Mouse (Mus musculus) T-helper 17 cell (primary cell): Measurements from ENCODE around the gene Ubqln4.
"Not testable (repeated sequence)": the region's sequence is repeated elsewhere in the genome, so short reads cannot be mapped to it uniquely, and the experiment has no call there.

Experiments used
- in situ Hi-C, 2 experiments: fragments of 300-600 bp; cut with MboI, MseI; formaldehyde crosslinking; loops; 1 replicate in 1 of 2; 2 replicates in 1 of 2; pipeline ENCODE4 v1.15.1; 2025; ENCODE audit warnings: high pct_unique_total_duplicates in 2 of 2

The Ubqln4 gene

DNA sequence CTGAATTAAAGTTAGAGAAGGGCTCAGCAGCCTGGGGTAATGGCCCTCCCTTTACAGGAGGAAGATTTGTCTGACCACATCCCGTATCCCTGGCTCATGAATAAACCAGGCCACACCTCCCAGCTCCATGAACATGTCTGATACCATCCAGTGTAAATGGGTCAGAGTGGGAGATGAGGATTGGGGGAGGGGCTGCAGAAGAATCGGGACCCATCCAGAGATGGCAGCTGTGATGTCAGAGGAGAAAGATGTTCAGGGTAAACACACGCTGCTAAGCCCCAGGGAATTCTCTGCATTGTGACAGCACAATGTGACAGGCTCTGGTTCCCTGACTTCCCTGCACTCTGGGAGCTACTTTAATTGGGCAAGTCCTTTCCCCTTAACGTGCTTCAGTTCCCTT is 9.9 kb downstream of the Ubqln4 start:
- in situ Hi-C loops: no loop called here

DNA sequence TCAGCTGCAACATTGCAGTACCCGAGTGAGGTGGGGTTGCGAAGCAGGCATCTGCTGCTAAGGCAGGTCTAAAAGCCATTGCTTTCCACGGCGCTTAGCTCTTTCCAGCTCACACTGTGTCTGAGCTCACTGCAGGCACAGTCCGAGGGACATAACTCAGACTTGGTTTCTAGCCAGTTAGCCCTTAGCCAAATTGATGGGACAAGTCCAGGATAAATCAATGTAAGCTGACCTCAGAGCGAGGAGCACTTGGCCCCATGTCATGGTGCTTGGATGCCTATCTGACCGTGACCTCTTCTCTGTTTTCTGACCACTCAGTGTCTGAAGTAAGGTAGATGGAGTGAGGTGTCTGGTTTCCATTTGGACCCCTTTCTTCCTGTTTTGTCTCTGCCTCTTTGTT is 10.4 kb downstream of the Ubqln4 start:
- in situ Hi-C loops: no loop called here

- in situ Hi-C loops: no loop called here
These were observed 12.6 kb downstream of the Ubqln4 start for GRCm38 (mm10) chr3:88566116-88566515.

DNA sequence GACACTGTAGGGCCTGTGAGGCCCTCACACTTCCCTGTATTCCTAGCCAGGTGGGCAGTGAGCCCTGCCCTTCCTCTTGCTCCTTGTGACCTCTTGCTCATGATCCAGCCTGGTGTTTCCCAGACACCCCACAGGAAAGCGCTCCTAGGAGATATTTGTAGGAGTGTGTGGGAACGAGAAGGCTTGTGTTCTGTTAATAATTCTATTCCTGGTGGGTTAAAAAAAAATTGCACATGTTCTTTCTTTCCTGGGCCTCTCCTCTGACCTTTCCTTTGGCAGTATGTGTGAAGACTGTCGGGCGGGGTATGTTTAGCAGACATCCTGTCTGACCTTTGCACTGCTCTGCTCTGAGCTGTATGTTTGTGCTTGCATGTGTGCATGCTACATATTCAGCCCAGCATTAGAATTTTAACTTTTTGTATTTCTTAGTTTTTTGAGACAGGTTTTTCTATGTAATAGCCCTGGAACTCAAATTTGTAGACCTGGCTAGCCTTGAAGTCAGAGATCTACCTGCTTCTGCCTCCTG is 13.0 kb downstream of the Ubqln4 start:
- in situ Hi-C loops: no loop called here

DNA sequence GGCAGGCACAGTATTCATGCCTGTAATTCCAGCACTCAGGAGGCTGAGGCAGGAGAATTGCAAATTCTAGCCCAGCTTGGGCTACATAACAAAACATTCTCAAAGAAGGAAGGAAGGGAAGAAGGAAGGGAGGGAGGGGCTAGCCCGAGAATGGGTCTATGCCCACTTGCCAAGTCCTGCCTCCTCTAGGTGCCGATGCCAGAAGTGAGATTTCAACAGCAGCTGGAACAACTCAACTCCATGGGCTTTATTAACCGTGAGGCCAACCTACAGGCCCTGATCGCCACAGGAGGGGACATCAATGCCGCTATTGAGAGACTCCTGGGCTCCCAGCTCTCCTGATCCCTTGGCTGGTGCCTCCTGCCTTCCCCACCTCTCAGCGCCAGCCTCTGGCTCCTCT is 14.3 kb downstream of the Ubqln4 start:
- in situ Hi-C loops: no loop called here

GRCm38 (mm10) chr3:88568615-88569014 is 15.1 kb downstream of the Ubqln4 start:
- in situ Hi-C loops: no loop called here

DNA sequence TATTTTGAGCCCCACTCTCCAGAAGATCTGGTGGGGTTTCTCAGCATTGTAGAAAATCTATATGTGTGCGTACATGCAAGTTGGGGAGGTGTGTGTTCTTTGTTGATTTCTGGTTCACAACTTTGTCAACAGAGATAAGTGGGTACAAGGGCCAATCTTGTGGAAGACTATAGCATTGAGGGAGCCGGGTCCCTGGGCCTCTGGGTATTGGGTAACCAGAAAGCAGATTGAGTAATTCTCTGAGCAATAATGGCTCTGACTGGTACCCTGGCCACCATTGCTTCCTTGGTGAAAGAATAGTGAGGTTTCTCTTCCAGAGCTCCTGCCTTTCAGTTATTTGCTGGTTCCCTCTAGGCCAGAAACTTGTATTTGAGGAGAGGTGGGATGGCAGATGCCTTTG is 15.5 kb downstream of the Ubqln4 start:
- in situ Hi-C loops: no loop called here

- in situ Hi-C loops: no loop called here
These were observed 16.1 kb downstream of the Ubqln4 start for GRCm38 (mm10) chr3:88569694-88570093.

DNA sequence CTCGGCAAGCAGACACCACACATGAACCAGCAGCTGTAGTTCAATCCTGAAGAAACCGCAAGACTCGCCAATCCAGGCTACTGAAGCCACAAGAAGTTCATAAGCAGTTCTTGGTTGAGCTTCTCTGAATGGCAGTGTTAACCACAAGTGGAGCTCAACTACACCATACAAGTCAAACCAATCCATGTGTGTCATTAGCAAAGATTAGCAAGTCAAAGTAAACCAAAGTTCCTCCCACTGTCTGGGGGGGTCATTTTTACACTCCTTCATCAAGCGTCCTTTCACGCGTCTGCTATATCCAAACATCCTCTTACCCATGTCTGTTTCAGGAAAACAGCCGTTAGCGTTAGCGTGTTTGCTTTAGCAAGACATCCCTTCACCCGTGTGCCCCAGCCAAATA is 16.8 kb downstream of the Ubqln4 start:
- in situ Hi-C loops: no loop called here

GRCm38 (mm10) chr3:88571856-88572255 is 18.3 kb downstream of the Ubqln4 start:
- in situ Hi-C loops: no loop called here

- in situ Hi-C loops: no loop called here
These were observed 19.3 kb downstream of the Ubqln4 start for GRCm38 (mm10) chr3:88572835-88573234.

DNA sequence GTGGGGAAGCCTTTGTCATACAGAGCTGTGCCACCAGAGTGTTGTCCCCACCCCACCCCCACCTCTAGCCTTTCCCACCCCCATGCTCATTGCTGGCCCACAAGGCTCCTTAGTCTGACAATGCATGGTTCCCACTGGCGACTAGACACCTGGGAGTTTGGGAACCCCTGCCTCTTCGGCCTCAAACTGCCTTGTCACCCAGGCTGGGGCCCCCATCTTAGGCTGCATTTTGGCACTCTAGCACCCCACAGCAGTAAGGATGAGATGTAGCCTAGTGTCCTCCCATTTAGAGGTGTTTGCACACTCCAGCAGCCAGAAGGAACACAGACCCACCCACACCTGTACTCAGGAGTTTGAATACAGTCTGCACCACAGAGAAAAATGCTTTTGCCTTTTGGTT is 20.3 kb downstream of the Ubqln4 start:
- in situ Hi-C loops: no loop called here

DNA sequence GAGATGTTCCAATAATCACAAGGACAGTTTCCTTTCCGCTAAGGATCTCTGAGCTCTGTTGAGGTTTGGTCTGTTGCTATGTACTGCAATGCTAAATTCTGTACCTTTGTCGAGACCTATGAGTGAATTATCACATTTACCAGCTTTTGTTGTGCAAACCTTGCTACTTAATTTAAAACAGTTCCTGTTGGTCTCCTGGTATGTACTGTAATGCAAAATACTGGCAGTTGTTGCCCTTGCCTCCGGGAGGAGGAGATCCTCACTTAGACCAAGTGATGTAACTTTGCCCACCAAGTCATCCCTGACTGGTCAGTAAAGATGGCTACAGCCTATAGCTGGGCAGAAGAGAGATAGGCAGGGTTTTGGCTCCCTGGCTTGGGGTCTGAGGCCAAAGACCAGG is 22.0 kb downstream of the Ubqln4 start, which contains the start of gene Ssr2:
TSS of gene Ssr2 (plus strand) at position 337 of the 400 bp plus-strand sequence.
- in situ Hi-C loops: no loop called here

DNA sequence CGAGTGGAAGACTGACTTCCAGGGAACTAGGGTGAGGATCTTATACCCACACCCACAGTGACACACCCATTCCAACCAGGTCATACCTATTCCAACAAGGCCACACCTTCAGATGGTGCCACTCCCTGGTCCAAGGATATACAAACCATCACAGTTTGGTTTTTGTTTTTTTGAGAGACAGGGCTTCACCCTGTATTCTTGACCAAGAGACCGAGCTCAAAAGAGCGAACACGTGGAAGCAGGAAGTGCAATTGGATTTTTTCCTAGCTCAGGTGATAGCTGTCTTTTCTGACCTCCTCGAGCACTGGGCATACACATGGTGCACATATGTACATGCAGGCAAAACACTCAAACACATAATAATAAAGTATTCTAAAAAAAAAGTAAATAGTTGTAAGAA is 24.3 kb downstream of the Ubqln4 start:
- in situ Hi-C loops: not testable (repeated sequence)

- in situ Hi-C loops: no loop called here
These were observed 25.2 kb downstream of the Ubqln4 start for GRCm38 (mm10) chr3:88578498-88579424.

GRCm38 (mm10) chr3:88579454-88580117 is 26.0 kb downstream of the Ubqln4 start:
- in situ Hi-C loops: no loop called here

- in situ Hi-C loops: no loop called here
These were observed 32.2 kb downstream of the Ubqln4 start for GRCm38 (mm10) chr3:88585769-88586168.

- in situ Hi-C loops: no loop called here
These were observed 33.1 kb downstream of the Ubqln4 start for GRCm38 (mm10) chr3:88586640-88587039.

DNA sequence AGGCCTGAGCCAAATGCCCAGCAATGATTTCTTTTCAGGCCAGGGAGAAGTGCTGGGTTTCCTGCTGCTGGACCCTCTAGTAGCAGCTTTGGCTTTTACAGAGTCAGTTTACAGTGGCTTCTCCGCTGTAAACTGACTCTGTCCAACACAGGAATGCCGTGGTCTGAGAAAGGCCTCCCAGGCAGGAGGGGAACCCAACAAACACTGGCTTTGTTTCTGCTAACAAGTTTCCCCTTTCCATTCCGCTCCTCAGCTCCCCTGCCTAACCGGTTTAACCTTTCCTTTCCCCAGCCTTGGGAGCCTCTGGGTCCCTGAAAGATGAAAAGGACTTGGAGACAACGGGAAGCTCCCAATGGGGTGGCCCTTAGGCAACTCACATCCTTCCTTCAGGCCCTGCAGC is 36.7 kb downstream of the Ubqln4 start:
- in situ Hi-C loops: loop anchor here in 1 of 2 experiments (10.0 kb wide), 1 partner anchor 155 kb away; no protein-coding TSS in a partner anchor

- in situ Hi-C loops: loop anchor here in 1 of 2 experiments (10.0 kb wide), 1 partner anchor 154 kb away; no protein-coding TSS in a partner anchor
These were observed 37.5 kb downstream of the Ubqln4 start for GRCm38 (mm10) chr3:88591044-88591443.

DNA sequence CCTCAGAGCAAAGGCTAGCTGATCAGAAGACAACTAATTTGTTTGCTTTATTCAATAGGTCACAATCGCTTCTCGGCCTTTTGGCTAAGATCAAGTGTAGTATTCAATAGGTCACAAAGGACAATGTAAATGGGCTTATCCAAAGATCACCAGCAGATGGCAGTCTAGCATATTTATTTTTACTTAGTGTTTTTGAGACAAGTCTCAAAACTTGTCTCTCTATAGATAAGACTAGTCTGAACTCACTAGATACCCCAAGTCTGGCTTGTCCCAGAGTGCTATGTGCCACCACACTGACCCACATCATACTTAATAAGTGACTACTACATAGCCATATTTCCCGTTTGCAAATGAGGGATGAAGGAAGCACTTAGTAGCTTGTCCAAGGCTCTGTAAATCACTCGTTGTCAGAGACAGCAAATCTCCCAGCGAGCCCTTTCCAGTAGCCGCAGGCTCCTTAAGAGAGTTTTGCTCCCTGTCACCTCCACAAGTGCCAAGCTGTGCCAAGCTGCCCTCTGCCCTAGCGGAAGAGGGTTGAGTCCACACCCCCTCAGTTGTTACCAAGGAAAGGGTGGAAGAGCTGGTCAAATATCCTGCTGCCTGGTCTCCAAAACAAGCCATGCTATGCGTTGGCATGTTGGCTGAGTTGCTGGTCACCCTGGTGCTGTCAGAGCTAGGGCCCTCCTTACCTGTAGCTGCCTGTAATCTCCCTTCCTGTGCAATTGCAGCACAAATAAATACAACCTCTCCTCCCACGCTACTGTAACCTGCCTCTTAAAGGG is 38.6 kb downstream of the Ubqln4 start:
- in situ Hi-C loops: loop anchor here in 1 of 2 experiments (10.0 kb wide), 1 partner anchor 153 kb away; no protein-coding TSS in a partner anchor
